Mouse (Mus musculus) urinary bladder, postnatal 25 days (tissue): Measurements from ENCODE around the gene Acsm3.

Source experiments
- DNase-seq: peaks from one replicate; pipeline ENCODE4 v3.0.0; 2022; ENCODE audit warnings: low spot score

The Acsm3 gene

GRCm38 (mm10) chr7:119800488-119800887 is 39.8 kb downstream of the Acsm3 start:
- no peak for DNase-seq

GRCm38 (mm10) chr7:119800991-119801390 is 40.3 kb downstream of the Acsm3 start:
- no peak for DNase-seq

GRCm38 (mm10) chr7:119807396-119807795 is 46.7 kb downstream of the Acsm3 start:
- no peak for DNase-seq

- DNase-seq = no peak
Observed at GRCm38 (mm10) chr7:119808723-119809122, 48.0 kb downstream of the Acsm3 start.

GRCm38 (mm10) chr7:119835371-119835770 is 74.6 kb downstream of the Acsm3 start:
- no peak for DNase-seq

GRCm38 (mm10) chr7:119835996-119836777 is 75.5 kb downstream of the Acsm3 start:
- no peak for DNase-seq
